Mouse (Mus musculus) lung, postnatal 0 days (tissue): ENCODE data around the gene Ccdc148. TPM values are rescaled to one million over a fixed set of nuclear protein-coding genes. Genes with fewer than 3 reads are reported as not detected.

ENCODE experiments used
- ATAC-seq: fragments of 200-750 bp; cut with Nextera tagmentation; 2 replicates; pipeline ENCODE4 v1.8.0; 2017; ENCODE audit warnings: moderate library complexity
- DNase-seq: peaks from one replicate; pipeline ENCODE4 v3.0.0-alpha.2; 2016; ENCODE audit warnings: low spot score
- H3K27ac ChIP-seq: fragments of 300-500 bp; sonication (generic); 2 replicates; pipeline ENCODE4 v1.5.1; 2014; ENCODE audit warnings: antibody characterized with exemption, mild to moderate bottlenecking, low read length, mixed read lengths
- H3K27me3 ChIP-seq: fragments of 300-500 bp; sonication (generic); replicated peaks from 2 replicates; pipeline ENCODE4 v1.6.1; 2014; ENCODE audit warnings: low read length, mixed read lengths; ENCODE audit not compliant: insufficient read depth
- H3K36me3 ChIP-seq: fragments of 300-500 bp; sonication (generic); 2 replicates; pipeline ENCODE4 v1.6.1; 2014; ENCODE audit warnings: low read length, mixed read lengths; ENCODE audit not compliant: insufficient read depth
- H3K4me1 ChIP-seq: fragments of 300-500 bp; sonication (generic); 2 replicates; pipeline ENCODE4 v1.6.1; 2014; ENCODE audit warnings: antibody characterized with exemption, low read depth, low read length, mixed read lengths; ENCODE audit not compliant: insufficient read depth
- H3K4me2 ChIP-seq: fragments of 300-500 bp; sonication (generic); replicated peaks from 2 replicates; pipeline ENCODE4 v1.6.1; 2014; ENCODE audit warnings: low read depth, mild to moderate bottlenecking, low read length, moderate library complexity, mixed read lengths
- H3K4me3 ChIP-seq: fragments of 300-500 bp; sonication (generic); 2 replicates; pipeline ENCODE4 v1.5.1; 2014; ENCODE audit warnings: low read depth, low read length
- H3K9ac ChIP-seq: fragments of 300-500 bp; sonication (generic); replicated peaks from 2 replicates; pipeline ENCODE4 v1.6.1; 2014; ENCODE audit warnings: low read depth, mild to moderate bottlenecking
- H3K9me3 ChIP-seq: fragments of 300-500 bp; sonication (generic); 2 replicates; pipeline ENCODE4 v1.6.1; 2016; ENCODE audit warnings: low read length, mixed read lengths
- CTCF ChIP-seq: IDR thresholded peaks from 2 replicates; pipeline ENCODE4 v1.5.1; 2016; ENCODE audit warnings: antibody characterized with exemption, mild to moderate bottlenecking
- EP300 ChIP-seq: IDR thresholded peaks from 2 replicates; pipeline ENCODE4 v1.6.1; 2016; ENCODE audit warnings: antibody characterized with exemption, mild to moderate bottlenecking, control low read depth
- WGBS: fragments of 180-500 bp; shearing (Covaris S2); extraction: QIAGEN DNeasy Blood & Tissue Kit; methylation state at CpG from one replicate; pipeline ENCODE4 v1.1.7; 2014; 5-methylcytosine and 5-hydroxymethylcytosine counted together
- polyA plus RNA-seq: library from polyadenylated mRNA; unstranded; fragments of >200 nt; fragmentation: Nextera tagmentation; extraction: Ambion mirVana; gene quantifications from 2 replicates; pipeline ENCODE4 v1.2.1, GENCODE M21; 2015

Ccdc148 gene
- polyA plus RNA-seq, 1 experiment from 2014 or later, result 0.68 TPM

DNA sequence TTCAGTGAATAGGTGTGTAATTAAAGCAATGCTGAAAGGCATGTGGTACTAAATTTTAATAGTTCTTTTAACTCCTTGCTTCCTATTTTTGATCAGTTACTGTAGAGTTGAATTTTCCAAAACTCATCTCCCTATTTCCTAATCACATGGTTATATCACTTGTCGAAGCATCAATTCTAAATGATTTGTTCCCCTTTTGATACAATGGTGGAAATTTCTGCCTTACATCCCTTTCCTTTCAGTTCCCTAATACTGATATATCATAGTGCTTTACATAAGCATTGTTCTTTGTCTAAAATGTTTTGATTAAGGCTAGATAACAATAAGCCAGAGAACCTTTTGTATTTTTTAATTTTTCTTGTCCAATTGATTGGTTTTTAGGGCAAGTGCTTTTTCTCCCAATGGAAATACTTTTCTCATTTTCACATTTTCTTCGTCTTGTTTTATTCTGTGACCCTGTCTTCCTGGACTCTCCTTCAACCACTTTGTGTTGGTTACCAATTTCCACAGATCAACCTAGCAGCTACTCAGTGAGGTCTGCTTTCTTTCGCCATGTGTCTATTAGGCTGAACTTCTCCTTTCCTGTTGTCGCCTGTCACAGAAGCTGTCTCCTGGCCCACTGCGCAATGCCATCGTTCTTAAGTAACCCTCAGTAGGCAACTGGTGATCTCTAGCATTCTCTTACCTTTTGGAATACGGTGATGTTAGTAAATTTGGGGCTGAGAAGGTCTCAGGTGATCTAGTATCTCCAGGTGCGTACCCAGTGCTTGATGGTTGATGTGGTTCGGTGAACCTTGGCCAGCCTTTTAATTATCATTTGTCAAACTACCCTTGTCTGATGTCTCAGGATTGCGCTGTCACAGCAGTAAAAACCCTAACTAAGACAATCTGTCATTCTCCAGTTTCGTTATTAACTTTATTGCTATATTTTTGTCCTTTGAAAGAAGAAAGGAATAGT is 23.9 kb upstream of the Ccdc148 start:
- DNase-seq, result no peak
- no peaks in the 10 kb centered on the region for H3K36me3 ChIP-seq
- no peak for TF ChIP-seq CTCF
- no peak for TF ChIP-seq EP300
- no peak for ATAC-seq
- no peaks in the 10 kb centered on the region for H3K27me3 ChIP-seq
- no peak overlapping the region for H3K27ac ChIP-seq
- no peak overlapping the region for H3K9ac ChIP-seq
- 90% methylated on average over 11 of the region's 11 CpGs for WGBS
- no peaks in the 10 kb centered on the region for H3K9me3 ChIP-seq
- peaks cover 2% of the 10 kb centered on the region; the same call in 1 of the 2 replicates for H3K4me1 ChIP-seq
- H3K4me3 ChIP-seq, result no peak overlapping the region
- no peak overlapping the region for H3K4me2 ChIP-seq

DNA sequence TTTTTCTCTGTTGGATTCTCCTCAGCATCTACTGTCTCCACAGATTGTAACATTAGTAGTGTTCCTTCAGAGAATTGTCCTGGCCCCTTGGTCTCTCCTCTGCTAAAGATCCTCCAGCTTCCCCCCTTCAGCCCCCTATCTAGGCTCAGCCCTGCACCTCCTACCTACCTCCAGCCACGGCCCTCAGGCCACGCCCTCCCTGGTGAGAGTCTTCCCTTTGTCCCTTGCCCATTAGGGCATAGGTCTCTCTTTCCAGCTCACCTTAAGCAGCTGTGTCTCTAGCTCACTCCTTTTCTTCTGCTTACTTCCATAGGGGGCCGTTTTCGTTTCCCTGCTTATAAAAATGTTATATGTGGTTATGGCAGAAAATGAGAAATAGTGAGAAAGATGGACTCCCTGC is 23.1 kb upstream of the Ccdc148 start:
- H3K4me3 ChIP-seq, result no peak overlapping the region
- DNase-seq, result no peak
- no peak overlapping the region for H3K27ac ChIP-seq
- no peaks in the 10 kb centered on the region for H3K9me3 ChIP-seq
- H3K9ac ChIP-seq, result no peak overlapping the region
- H3K4me1 ChIP-seq, result peaks cover 9% of the 10 kb centered on the region; the same call in 1 of the 2 replicates
- ATAC-seq, result no peak
- no peak overlapping the region for H3K4me2 ChIP-seq
- no peaks in the 10 kb centered on the region for H3K27me3 ChIP-seq
- H3K36me3 ChIP-seq, result no peaks in the 10 kb centered on the region
- 85% methylated on average over 4 of the region's 4 CpGs for WGBS
- no peak for TF ChIP-seq EP300
- no peak for TF ChIP-seq CTCF

DNA sequence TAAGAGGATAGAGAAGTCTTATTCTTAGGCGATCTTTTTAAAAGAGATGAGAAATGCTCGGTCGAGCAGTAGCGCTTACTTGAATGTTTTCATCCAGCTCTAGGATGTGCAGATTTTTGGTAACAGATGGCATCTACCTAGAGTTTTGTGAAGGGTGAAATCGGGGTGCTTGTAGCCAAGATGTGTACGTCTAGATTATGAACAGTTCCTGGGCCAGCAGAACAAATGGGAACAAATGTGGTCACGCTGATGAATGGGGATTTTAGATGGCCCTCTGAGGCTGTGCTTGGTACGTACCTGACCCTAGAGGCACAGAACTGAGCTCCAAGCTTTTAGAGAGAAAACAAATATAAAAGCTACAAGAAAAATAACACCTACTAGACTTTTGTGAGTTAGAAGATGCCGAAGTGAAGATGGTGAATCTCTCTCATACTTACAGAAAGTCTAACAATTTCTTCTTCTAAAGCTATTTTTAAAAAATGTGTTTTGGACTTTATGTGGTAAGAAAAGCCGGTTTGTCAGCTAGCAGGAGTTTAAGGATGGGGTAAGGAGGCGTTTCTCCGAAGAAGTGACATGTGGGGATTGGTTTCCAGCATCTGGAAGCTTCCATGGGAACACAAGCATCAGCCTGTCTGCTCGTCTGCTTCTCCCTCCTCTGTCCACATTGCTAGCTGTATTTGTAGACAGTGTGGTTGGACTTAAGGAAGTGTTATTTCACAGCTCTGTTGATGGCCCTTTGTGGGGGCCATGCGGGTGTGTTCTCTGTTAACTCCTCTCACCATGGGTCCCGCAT is 21.0 kb upstream of the Ccdc148 start:
- no peak overlapping the region for H3K4me3 ChIP-seq
- no peak overlapping the region for H3K27ac ChIP-seq
- WGBS, result 79% methylated on average over 15 of the region's 15 CpGs
- TF ChIP-seq EP300, result no peak
- TF ChIP-seq CTCF, result no peak
- no peak for DNase-seq
- ATAC-seq, result no peak
- no peak overlapping the region for H3K4me2 ChIP-seq
- H3K4me1 ChIP-seq, result peaks cover 12% of the 10 kb centered on the region; the same call in 1 of the 2 replicates
- no peaks in the 10 kb centered on the region for H3K36me3 ChIP-seq
- H3K9ac ChIP-seq, result no peak overlapping the region
- H3K27me3 ChIP-seq, result no peaks in the 10 kb centered on the region
- no peaks in the 10 kb centered on the region for H3K9me3 ChIP-seq

DNA sequence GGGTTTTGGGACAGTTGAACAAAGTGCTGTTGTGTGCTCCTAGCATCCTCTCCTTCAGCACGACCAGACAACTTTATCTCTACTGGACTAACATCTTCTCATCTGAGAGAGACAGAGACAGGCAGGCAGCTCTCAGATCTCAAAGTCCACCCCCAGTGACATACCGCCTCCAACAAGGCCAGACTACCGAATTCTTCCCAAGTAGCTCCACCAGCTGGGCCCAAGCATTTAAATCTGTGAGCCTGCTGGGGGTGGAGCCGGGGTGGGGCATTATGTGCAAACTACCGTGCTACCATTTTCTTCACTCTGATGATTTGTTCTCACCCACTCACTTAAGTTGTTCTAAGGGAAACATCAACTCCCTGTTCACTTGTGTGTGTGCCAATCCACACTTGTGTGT is 19.0 kb upstream of the Ccdc148 start:
- Histone ChIP-seq H3K27ac (no peak overlapping the region), H3K4me3 (no peak overlapping the region), H3K27me3 (no peaks in the 10 kb centered on the region), H3K36me3 (no peaks in the 10 kb centered on the region), H3K9ac (no peak overlapping the region), H3K9me3 (no peaks in the 10 kb centered on the region), H3K4me1 (peaks cover 12% of the 10 kb centered on the region; the same call in 1 of the 2 replicates), H3K4me2 (no peak overlapping the region)
- DNase-seq (no peak), ATAC-seq (no peak)
- WGBS, result 41% methylated on average over 5 of the region's 5 CpGs
- TF ChIP-seq EP300, result no peak
- no peak for TF ChIP-seq CTCF

DNA sequence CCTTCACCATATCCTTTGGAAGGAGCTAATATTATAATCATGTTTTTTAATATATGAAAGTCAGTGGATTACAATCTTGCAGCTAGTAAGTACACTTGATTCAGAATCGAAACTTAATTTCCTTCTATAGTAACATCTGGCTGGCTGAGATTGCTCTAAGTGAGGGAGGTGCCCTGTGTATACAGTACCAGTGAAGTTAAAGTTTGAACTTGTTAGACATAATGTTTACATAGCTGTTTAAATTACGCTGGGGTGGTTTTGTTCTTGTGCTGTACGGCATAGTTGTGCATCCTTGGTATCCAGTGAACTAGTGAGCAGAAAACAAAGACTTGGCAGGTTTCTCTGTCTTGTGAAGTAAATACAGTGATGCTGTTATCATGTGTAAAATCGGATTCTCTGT is 18.5 kb upstream of the Ccdc148 start:
- DNase-seq, result peak; percentile 46
- TF ChIP-seq CTCF (no peak), EP300 (peak; percentile 43; the same call in 1 of the 2 replicates)
- Histone ChIP-seq H3K4me1 (peaks cover 12% of the 10 kb centered on the region; the same call in 1 of the 2 replicates), H3K4me3 (no peak overlapping the region), H3K27me3 (no peaks in the 10 kb centered on the region), H3K9me3 (no peaks in the 10 kb centered on the region), H3K27ac (no peak overlapping the region), H3K36me3 (no peaks in the 10 kb centered on the region), H3K4me2 (0 out of 2 replicates have a peak overlapping the region, but pooled peaks have one; percentile 11), H3K9ac (no peak overlapping the region)
- ATAC-seq, result peak; percentile 66
- 16% methylated on average over 4 of the region's 4 CpGs for WGBS

DNA sequence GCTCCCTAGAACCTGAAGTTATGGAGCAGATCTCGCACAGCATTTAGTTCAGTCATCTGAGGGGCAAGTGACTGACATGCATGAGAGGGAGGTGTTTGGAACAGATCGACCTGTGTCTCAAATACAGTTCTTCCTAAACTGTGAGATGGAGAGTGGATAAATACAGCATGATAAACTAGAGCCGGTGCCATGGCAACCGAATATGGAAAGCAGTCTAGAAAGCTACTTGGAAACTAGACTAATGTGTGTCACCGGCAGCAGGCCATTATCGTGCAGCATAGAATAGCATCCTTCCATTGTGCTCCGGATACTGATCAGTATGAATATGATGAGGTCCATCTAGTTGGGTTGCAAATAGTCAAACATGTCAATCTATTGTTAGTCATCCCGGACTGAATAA is 17.7 kb upstream of the Ccdc148 start:
- TF ChIP-seq EP300 (no peak), CTCF (no peak)
- Histone ChIP-seq H3K4me2 (no peak overlapping the region), H3K4me1 (peaks cover 12% of the 10 kb centered on the region; the same call in 1 of the 2 replicates), H3K27me3 (no peaks in the 10 kb centered on the region), H3K9me3 (no peaks in the 10 kb centered on the region), H3K4me3 (no peak overlapping the region), H3K36me3 (no peaks in the 10 kb centered on the region), H3K9ac (no peak overlapping the region), H3K27ac (no peak overlapping the region)
- no peak for DNase-seq
- no peak for ATAC-seq
- 74% methylated on average over 8 of the region's 8 CpGs for WGBS
